Mouse (Mus musculus) E14TG2a.4 (cell line): ENCODE results near the gene Mthfsd.

Source experiments
- H3K27me3 ChIP-seq: 2 replicates; pipeline ENCODE4 v1.6.1; 2014; ENCODE audit warnings: low read length, control low read depth; ENCODE audit not compliant: insufficient read depth
- H3K36me3 ChIP-seq: 2 replicates; pipeline ENCODE4 v1.6.1; 2014; ENCODE audit warnings: low read length, control low read depth; ENCODE audit not compliant: insufficient read depth
- H3K4me1 ChIP-seq: replicated peaks from 2 replicates; pipeline ENCODE4 v1.6.1; 2014; ENCODE audit warnings: low read depth, low read length, control low read depth
- H3K4me3 ChIP-seq: replicated peaks from 2 replicates; pipeline ENCODE4 v1.5.1; 2014; ENCODE audit warnings: mild to moderate bottlenecking, low read length
- H3K9me3 ChIP-seq: 2 replicates; pipeline ENCODE4 v1.6.1; 2014; ENCODE audit warnings: low read length, control low read depth
- CTCF ChIP-seq: conservative IDR thresholded peaks from 2 replicates; pipeline ENCODE4 v1.5.1; 2014; ENCODE audit warnings: low read length
- NANOG ChIP-seq: IDR thresholded peaks from 2 replicates; pipeline ENCODE4 v1.6.1; 2014; ENCODE audit warnings: borderline replicate concordance, low read length, mixed read lengths
- POU5F1 ChIP-seq: IDR thresholded peaks from 2 replicates; pipeline ENCODE4 v1.6.1; 2014; ENCODE audit warnings: low read length, borderline replicate concordance

Gene Mthfsd

DNA sequence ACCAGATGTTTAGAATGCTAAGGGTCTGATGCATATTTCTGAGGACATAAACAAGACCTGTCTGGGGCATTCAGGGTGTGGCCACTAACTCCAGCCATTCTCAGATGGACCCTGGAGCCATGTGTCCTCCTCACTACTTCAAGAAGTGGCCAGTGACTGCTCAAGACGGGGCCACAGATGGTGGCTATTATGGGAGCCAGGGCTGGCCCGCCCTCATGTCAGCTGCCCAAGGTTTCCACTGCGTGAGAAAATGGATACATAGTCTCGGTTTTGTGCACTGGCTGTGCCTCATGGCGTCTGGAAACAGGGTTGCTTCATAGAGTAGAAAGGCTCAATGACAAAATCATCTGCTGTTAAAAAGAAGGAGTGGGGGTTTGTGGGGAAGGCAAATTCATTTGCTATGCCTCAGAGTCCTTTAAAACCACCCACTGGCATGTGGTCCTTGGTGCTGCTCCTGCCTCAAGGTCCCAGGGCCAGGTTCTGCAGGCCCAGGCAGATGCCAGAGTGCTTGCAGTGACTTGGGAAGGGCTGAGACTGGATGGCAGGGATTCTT lies 24.8 kb upstream of the Mthfsd start:
- H3K27me3 ChIP-seq, result peaks cover 57% of the 10 kb centered on the region
- no peaks in the 10 kb centered on the region for H3K36me3 ChIP-seq
- H3K4me1 ChIP-seq, result peaks cover 17% of the 10 kb centered on the region
- H3K4me3 ChIP-seq, result no peak overlapping the region
- TF ChIP-seq POU5F1 (no peak), CTCF (no peak), NANOG (no peak)
- H3K9me3 ChIP-seq, result peaks cover 3% of the 10 kb centered on the region; the same call in 1 of the 2 replicates

- Histone ChIP-seq H3K4me3 (no peak overlapping the region), H3K9me3 (no peaks in the 10 kb centered on the region)
- no peak for TF ChIP-seq NANOG
- peak; percentile 66 for TF ChIP-seq CTCF
- TF ChIP-seq POU5F1, result no peak
Observed at GRCm38 (mm10) chr8:121130522-121130921, 22.3 kb upstream of the Mthfsd start.

DNA sequence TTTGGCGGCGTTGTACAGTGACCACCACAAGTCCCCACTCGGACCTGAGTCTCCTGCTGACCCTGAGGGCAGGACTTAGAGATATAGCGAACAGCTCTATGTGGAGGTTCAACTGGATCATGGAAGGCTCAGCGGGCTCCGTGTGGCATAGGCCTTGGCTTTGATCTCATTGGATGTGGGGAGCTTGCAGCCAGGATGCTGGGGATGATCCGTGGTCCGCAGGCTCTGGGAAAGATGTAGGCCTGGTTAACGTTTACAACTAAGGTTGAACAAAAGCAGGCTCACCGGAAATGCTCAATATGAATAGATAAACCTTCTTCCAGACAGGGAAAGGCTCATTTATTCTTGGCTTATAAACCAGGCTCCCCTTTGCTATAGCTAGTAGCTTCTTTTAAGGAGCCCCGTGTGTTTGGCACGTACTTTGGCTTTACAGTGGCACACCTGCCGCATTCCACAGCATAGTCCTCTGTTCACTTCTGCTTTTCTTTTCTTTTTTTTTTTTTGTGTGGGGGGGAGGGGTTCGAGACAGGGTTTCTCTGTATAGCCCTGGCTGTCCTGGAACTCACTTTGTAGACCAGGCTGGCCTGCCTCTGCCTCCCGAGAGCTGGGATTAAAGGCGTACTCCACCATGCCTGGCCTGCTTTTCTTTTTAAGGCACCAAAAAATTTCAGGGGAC lies 21.2 kb upstream of the Mthfsd start:
- Histone ChIP-seq H3K9me3 (no peaks in the 10 kb centered on the region), H3K4me3 (peak overlapping the region; percentile 62), H3K4me1 (peaks cover 27% of the 10 kb centered on the region), H3K36me3 (no peaks in the 10 kb centered on the region), H3K27me3 (peaks cover 81% of the 10 kb centered on the region)
- no peak for TF ChIP-seq NANOG
- no peak for TF ChIP-seq CTCF
- no peak for TF ChIP-seq POU5F1

More at GRCm38 (mm10) chr8:121130522-121130921, 22.3 kb upstream of the Mthfsd start:
- peaks cover 22% of the 10 kb centered on the region for H3K4me1 ChIP-seq
- peaks cover 78% of the 10 kb centered on the region for H3K27me3 ChIP-seq
- no peaks in the 10 kb centered on the region for H3K36me3 ChIP-seq

DNA sequence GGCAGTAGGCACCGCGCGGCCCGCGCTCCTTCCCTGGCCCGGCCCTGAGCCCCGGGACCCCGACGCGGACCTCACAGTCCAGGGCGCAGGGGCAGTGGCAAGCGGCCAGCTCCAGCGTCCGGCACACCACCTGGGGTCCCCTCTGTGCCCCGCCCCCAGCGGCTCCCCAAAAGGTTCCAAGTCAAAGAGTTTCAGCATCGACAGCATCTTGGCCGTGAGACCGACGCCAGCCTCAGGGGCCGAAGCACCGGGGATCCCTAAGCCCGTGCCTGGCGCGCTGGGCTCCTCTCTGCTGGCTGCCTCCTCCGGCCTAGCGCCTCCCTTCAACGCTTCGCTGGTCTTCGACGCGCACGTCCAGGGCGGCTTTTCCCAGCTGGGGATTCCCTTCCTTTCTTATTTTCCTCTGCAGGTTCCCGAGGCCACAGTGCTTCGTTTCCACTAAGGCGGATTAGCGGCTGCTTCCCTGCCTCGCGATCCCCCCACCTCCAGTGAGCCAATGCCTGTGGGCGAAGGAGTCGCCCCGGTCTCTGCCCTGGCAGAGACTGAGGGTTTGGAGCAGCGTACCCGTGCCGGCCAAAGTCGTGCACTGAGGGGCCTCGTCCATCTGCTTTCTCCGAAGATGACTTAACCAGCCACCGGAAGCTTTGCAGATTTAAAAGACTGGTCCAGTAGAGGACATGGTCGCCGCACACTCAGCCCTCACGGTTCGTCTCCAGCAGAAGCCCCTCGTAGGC lies 20.5 kb upstream of the Mthfsd start:
- H3K9me3 ChIP-seq, result peaks cover under 1% of the 10 kb centered on the region; the same call in 1 of the 2 replicates
- TF ChIP-seq CTCF (no peak), NANOG (no peak), POU5F1 (no peak)
- peaks cover 80% of the 10 kb centered on the region for H3K27me3 ChIP-seq
- H3K4me3 ChIP-seq, result peak overlapping the region; percentile 62
- no peaks in the 10 kb centered on the region for H3K36me3 ChIP-seq
- H3K4me1 ChIP-seq, result peaks cover 31% of the 10 kb centered on the region

DNA sequence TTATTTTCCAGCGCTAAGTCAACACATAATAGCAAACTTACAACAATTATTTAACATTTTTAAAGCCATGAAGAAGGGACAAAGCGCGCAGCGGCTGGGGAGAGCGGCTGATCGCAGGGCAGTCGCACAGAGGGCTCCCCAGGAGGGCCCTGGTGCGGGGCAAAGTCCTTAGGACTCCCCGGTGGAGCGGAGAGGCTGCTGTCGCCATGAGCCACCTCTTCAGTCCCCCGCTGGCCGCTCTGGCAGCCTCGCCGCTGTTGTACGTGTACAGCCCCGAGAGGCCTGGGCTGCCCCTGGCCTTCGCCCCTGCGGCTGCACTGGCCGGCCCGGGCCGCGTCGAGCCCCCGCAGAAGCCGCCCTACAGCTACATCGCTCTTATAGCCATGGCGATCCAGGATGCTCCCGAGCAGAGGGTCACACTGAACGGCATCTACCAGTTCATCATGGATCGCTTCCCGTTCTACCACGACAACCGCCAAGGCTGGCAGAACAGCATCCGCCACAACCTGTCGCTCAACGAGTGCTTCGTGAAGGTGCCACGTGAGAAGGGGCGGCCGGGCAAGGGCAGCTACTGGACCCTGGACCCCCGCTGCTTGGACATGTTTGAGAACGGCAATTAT lies 19.7 kb upstream of the Mthfsd start, which contains the start of gene Foxl1:
Gene Foxl1 (plus strand): TSS at position 185 of the 620 bp plus-strand sequence.
- H3K36me3 ChIP-seq, result no peaks in the 10 kb centered on the region
- no peak for TF ChIP-seq CTCF
- no peak for TF ChIP-seq NANOG
- TF ChIP-seq POU5F1, result no peak
- H3K4me1 ChIP-seq, result peaks cover 33% of the 10 kb centered on the region

DNA sequence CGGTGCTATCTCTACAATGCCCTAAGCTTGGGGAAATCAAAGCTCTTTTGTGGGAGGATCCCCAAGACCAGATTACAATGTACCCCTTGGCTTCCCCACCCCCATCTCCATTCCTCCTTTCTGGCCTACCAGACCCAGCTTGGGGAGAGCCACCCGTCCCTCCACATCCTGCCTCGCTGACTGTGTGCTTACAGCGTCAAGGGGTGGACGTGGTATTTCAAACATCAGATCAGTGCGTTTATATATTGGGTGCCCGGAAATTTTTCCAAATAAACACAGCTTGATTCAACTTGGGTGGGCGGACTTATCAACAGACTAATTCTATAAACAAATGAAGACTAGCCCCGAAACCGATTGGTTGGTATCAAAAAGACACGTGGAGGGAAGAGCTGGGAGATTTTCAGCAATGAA lies 19.1 kb upstream of the Mthfsd start:
- H3K4me3 ChIP-seq, result no peak overlapping the region
- H3K9me3 ChIP-seq, result peaks cover 9% of the 10 kb centered on the region
- peaks cover 94% of the 10 kb centered on the region for H3K27me3 ChIP-seq
- no peaks in the 10 kb centered on the region for H3K36me3 ChIP-seq
- TF ChIP-seq POU5F1 (no peak), CTCF (no peak), NANOG (no peak)
- peaks cover 37% of the 10 kb centered on the region for H3K4me1 ChIP-seq

More for the DNA sequence above, 19.7 kb upstream of the Mthfsd start, which contains the start of gene Foxl1:
- H3K9me3 ChIP-seq, result peaks cover 6% of the 10 kb centered on the region
- H3K27me3 ChIP-seq, result peaks cover 88% of the 10 kb centered on the region
- peak within 1 kb of the TSS; percentile 62 for H3K4me3 ChIP-seq

- H3K36me3 ChIP-seq, result no peaks in the 10 kb centered on the region
- peaks cover 37% of the 10 kb centered on the region for H3K4me1 ChIP-seq
- H3K4me3 ChIP-seq, result no peak overlapping the region
- H3K27me3 ChIP-seq, result peaks cover 96% of the 10 kb centered on the region
- TF ChIP-seq NANOG (no peak), CTCF (no peak)
- peaks cover 9% of the 10 kb centered on the region for H3K9me3 ChIP-seq
Observed at GRCm38 (mm10) chr8:121126694-121127093, 18.5 kb upstream of the Mthfsd start.

GRCm38 (mm10) chr8:121126191-121126590 lies 18.0 kb upstream of the Mthfsd start:
- Histone ChIP-seq H3K4me3 (peak overlapping the region; percentile 70), H3K36me3 (no peaks in the 10 kb centered on the region), H3K9me3 (peaks cover 9% of the 10 kb centered on the region), H3K27me3 (peaks cover 99% of the 10 kb centered on the region), H3K4me1 (peaks cover 37% of the 10 kb centered on the region)
- no peak for TF ChIP-seq POU5F1
- no peak for TF ChIP-seq CTCF
- TF ChIP-seq NANOG, result no peak
